Mouse (Mus musculus): ENCODE results near the gene Casz1.

Casz1 gene

GRCm38 (mm10) chr4:148930721-148931229, 126.5 kb downstream of the Casz1 start:
- intact Hi-C loops (cut with DNase I): no loop called here

- intact Hi-C loops (cut with DNase I): no loop called here
These were observed 128.9 kb downstream of the Casz1 start for GRCm38 (mm10) chr4:148933109-148933508.

GRCm38 (mm10) chr4:148935211-148935610, 131.0 kb downstream of the Casz1 start:
- intact Hi-C loops (cut with DNase I): no loop called here

DNA sequence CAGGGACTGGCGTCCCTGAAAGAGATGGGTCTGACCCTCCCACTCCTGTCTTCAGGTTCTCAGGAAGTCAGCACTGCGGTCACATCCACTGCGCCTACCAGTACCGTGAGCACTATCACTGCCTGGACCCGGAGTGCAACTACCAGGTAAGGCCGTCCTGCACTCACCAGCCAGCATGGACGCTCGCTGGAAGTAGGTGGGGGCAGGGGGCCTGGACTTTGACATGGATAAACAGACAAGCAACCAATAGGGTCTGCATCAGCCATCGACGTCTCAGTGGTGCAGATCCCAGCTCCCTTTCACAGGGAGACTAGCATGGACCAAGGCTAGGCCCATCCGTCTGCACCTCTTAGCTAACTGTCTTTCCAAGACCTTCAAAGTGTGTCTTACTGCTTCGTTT, 131.9 kb downstream of the Casz1 start:
- intact Hi-C loops (cut with DNase I): no loop called here

DNA sequence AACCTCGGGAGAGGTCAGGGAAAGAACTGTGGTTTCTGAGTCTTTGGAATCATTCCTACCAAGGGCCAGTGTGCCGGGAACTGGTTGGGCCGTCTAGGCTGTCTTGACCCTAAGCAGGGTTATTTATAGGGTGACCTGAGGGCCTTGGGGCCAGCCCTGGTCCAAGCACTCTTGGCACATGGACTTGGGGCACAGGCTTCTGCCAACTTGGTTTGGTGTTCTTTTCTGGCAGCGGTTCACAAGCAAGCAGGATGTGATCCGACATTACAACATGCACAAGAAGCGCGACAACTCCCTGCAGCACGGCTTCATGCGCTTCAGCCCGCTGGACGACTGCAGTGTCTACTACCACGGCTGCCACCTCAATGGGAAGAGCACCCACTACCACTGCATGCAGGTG, 132.5 kb downstream of the Casz1 start:
- intact Hi-C loops (cut with DNase I): no loop called here

DNA sequence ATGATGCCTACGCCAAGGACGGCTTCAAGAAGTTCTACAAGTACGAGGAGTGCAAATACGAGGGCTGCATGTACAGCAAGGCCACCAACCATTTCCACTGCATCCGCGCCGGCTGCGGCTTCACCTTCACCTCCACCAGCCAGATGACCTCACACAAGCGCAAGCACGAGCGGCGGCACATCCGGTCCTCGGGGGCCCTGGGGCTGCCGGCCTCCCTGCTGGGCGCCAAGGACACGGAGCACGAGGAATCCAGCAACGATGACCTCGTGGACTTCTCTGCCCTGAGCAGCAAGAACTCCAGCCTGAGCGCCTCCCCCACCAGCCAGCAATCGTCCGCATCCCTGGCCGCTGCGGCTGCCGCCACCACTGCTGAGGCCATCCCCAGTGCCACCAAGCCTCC, 134.3 kb downstream of the Casz1 start:
- intact Hi-C loops (cut with DNase I): no loop called here

DNA sequence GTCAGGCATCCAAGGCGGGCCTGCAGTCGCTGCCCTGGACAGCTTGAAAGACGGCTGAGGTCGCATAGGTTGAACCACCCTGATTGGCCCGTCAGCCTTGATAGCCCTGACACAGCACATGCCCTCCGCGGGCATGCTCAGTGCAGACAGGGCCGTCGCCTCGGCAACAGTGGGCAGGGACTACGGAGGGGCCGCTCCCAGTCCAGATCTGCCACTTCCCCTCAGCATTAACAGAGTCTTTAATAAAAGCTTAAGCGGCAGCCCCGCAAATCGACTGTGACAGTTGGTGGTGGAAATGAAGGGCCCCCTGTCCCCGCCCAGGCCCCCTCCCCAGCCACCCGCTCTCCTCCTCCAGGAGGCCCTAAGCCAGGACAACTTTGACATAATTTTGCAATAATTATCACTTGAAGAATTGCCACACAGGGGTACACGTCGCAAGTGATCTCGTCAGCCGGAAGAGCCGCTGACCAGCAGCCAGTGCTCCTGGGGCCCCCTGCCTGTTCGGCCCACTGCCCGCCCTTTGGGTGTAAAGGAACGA, 136.5 kb downstream of the Casz1 start:
- intact Hi-C loops (cut with DNase I): no loop called here

GRCm38 (mm10) chr4:148941321-148941720, 137.1 kb downstream of the Casz1 start:
- intact Hi-C loops (cut with DNase I): no loop called here

DNA sequence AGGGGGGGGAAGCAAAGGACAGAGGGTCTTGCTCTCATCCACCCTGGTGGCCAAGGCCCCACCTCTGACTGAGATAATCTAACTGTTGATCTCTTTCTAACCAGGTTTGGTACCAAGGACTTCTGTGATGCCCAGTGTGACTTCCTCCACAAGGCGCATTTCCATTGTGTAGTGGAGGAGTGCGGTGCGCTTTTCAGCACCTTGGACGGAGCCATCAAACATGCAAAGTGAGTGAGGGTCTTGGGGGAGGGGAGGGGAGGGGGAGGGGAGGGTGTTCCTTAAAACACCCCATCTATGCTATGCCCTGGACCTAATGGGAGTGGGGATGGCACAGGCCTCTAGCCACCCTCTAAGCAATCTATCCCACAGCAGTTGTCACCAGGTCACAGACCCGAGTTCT, 138.9 kb downstream of the Casz1 start:
- intact Hi-C loops (cut with DNase I): no loop called here

GRCm38 (mm10) chr4:148945476-148945881, 141.2 kb downstream of the Casz1 start:
- intact Hi-C loops (cut with DNase I): no loop called here

- intact Hi-C loops (cut with DNase I): no loop called here
These were observed 141.8 kb downstream of the Casz1 start for GRCm38 (mm10) chr4:148946071-148946470.

- intact Hi-C loops (cut with DNase I): no loop called here
These were observed 143.7 kb downstream of the Casz1 start for GRCm38 (mm10) chr4:148947833-148948388.

- intact Hi-C loops (cut with DNase I): loop anchor here (5.0 kb wide), 1 partner anchor 43 kb away; no protein-coding TSS in a partner anchor
These were observed 146.3 kb downstream of the Casz1 start for GRCm38 (mm10) chr4:148950487-148950886.

GRCm38 (mm10) chr4:148950932-148951650, 146.9 kb downstream of the Casz1 start:
- intact Hi-C loops (cut with DNase I): loop anchor here (5.0 kb wide), 1 partner anchor 44 kb away; no protein-coding TSS in a partner anchor

- intact Hi-C loops (cut with DNase I): loop anchor here (5.0 kb wide), 1 partner anchor 45 kb away; no protein-coding TSS in a partner anchor
These were observed 147.6 kb downstream of the Casz1 start for GRCm38 (mm10) chr4:148951821-148952291.

DNA sequence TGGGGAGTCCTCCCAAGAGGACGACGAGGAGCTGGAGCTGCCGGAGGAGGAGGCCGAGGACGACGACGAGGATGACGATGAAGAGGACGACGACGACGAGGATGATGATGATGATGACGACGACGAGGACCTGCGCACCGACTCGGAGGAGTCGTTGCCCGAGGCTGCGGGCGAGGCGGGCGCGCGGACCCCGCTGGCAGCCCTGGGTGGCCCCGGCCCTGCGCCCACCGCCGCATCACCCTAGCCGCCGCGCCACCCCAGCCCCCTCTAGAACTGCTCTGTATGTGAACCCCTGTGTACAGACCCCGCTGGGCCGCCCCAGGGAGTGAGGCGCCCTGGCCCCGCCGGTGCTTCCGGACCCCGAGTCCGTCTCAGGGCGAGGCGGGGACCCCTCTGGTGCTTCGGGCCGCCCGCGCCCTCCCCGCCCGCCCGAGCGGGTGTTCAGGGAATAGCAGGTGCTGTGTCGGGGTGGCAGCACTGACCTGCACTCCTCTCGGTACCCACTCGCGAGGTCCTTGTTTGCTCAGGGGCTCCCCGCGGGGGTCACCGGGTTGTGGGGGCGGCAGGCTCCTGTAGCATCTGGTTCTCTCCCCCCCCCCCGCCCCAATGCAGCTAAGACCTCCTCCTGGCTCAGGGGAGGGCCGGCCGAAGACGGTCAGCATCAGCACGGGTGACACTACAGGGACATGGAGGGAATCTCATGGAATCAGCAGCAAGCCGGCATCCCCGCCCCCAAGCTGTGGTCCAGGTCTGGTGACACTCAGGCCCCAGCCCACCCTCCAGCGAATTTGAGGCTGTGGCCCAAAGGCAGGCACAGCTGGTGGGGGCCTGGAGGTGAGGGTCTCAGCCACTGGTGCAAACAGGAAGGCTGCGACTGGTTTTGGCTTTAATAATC, 148.3 kb downstream of the Casz1 start:
- intact Hi-C loops (cut with DNase I): loop anchor here (5.0 kb wide), 1 partner anchor 45 kb away; no protein-coding TSS in a partner anchor

- intact Hi-C loops (cut with DNase I): no loop called here
These were observed 151.0 kb downstream of the Casz1 start for GRCm38 (mm10) chr4:148955131-148955813.

- intact Hi-C loops (cut with DNase I): no loop called here
These were observed 155.8 kb downstream of the Casz1 start for GRCm38 (mm10) chr4:148960011-148960410.

DNA sequence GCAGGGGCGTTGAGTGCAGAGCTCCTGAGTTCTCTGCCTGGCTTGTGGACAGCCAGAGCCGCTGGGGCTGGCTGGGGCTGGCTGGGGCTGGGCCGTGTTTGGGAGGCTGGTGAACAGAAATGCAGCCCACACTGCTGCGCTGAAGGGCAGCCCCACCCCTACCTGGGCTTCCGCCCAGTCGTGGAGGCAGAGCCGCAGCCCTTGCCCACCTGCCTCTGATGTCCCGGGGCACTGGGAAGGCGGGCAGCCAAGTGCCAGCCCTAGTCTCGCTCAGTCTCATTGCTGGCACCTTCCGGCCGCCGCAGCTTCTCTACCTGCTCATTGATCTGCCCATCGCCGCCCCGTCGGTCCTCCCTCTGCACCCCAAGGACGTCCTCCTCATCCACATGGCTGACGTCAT, 156.9 kb downstream of the Casz1 start:
- intact Hi-C loops (cut with DNase I): no loop called here

GRCm38 (mm10) chr4:148962096-148962495, 157.9 kb downstream of the Casz1 start:
- intact Hi-C loops (cut with DNase I): no loop called here

Data from adrenal gland (tissue).